Mouse (Mus musculus): ENCODE measurements at regions not wholly inside any gene's neighbourhood (a gene's known extent, or its start where the extent isn't known, plus 50 kb on each side); places are given as distances from the start of the nearest gene placed in this dataset.
A peak's percentile ranks its signal among the peaks of the same experiment; 100 is the strongest.

GRCm38 (mm10) chr3:143674446-143674845, 530.6 kb downstream of the Lmo4 start:
- Histone ChIP-seq H3K4me1 (ENCODE audit: control insufficient read depth, insufficient read depth, low read length) (no peaks in the 10 kb centered on the region), H3K27ac (ENCODE audit: low read length) (no peak overlapping the region), H3K36me3 (ENCODE audit: control insufficient read depth, insufficient read depth) (no peaks in the 10 kb centered on the region), H3K9me3 (replicated peaks; ENCODE audit: control insufficient read depth, low read length) (no peaks in the 10 kb centered on the region), H3K4me3 (ENCODE audit: low read length) (no peak overlapping the region), H3K9ac (ENCODE audit: low read length) (no peak overlapping the region), H3K27me3 (ENCODE audit: control insufficient read depth, insufficient read depth, low read length) (no peaks in the 10 kb centered on the region), H3K4me2 (ENCODE audit: low read depth, low read length) (no peak overlapping the region)
- WGBS: 82% methylated on average over 7 of the region's 7 CpGs
- ATAC-seq (replicated peaks; ENCODE audit: extremely low read depth, insufficient read depth, low FRiP score): no peak

- Histone ChIP-seq H3K4me2 (ENCODE audit: low read depth, low read length) (no peak overlapping the region), H3K9ac (ENCODE audit: low read length) (no peak overlapping the region), H3K9me3 (replicated peaks; ENCODE audit: control insufficient read depth, low read length) (no peaks in the 10 kb centered on the region), H3K27me3 (ENCODE audit: control insufficient read depth, insufficient read depth, low read length) (no peaks in the 10 kb centered on the region), H3K36me3 (ENCODE audit: control insufficient read depth, insufficient read depth) (no peaks in the 10 kb centered on the region), H3K4me3 (ENCODE audit: low read length) (no peak overlapping the region), H3K27ac (ENCODE audit: low read length) (no peak overlapping the region), H3K4me1 (ENCODE audit: control insufficient read depth, insufficient read depth, low read length) (no peaks in the 10 kb centered on the region)
- ATAC-seq (replicated peaks; ENCODE audit: extremely low read depth, insufficient read depth, low FRiP score): no peak
- 82% methylated on average over 5 of the region's 5 CpGs for whole genome bisulfite sequencing
These were observed 542.9 kb downstream of the Lmo4 start for GRCm38 (mm10) chr3:143662041-143662685.

GRCm38 (mm10) chr3:143659421-143659978, 545.5 kb downstream of the Lmo4 start:
- H3K4me3 ChIP-seq (ENCODE audit: low read length): no peak overlapping the region
- H3K9me3 ChIP-seq (replicated peaks; ENCODE audit: control insufficient read depth, low read length): no peaks in the 10 kb centered on the region
- H3K4me2 ChIP-seq (ENCODE audit: low read depth, low read length): no peak overlapping the region
- 74% methylated on average over 8 of the region's 8 CpGs for WGBS
- no peak for ATAC-seq (replicated peaks; ENCODE audit: extremely low read depth, insufficient read depth, low FRiP score)
- no peaks in the 10 kb centered on the region for H3K36me3 ChIP-seq (ENCODE audit: control insufficient read depth, insufficient read depth)
- H3K4me1 ChIP-seq (ENCODE audit: control insufficient read depth, insufficient read depth, low read length): no peaks in the 10 kb centered on the region
- H3K27ac ChIP-seq (ENCODE audit: low read length): no peak overlapping the region
- H3K9ac ChIP-seq (ENCODE audit: low read length): no peak overlapping the region
- H3K27me3 ChIP-seq (ENCODE audit: control insufficient read depth, insufficient read depth, low read length): no peaks in the 10 kb centered on the region

GRCm38 (mm10) chr3:143647237-143647636, 557.8 kb downstream of the Lmo4 start:
- Histone ChIP-seq H3K36me3 (ENCODE audit: control insufficient read depth, insufficient read depth) (no peaks in the 10 kb centered on the region), H3K4me3 (ENCODE audit: low read length) (no peak overlapping the region), H3K9ac (ENCODE audit: low read length) (no peak overlapping the region), H3K4me1 (ENCODE audit: control insufficient read depth, insufficient read depth, low read length) (peaks cover 6% of the 10 kb centered on the region), H3K4me2 (ENCODE audit: low read depth, low read length) (no peak overlapping the region), H3K9me3 (replicated peaks; ENCODE audit: control insufficient read depth, low read length) (no peaks in the 10 kb centered on the region), H3K27me3 (ENCODE audit: control insufficient read depth, insufficient read depth, low read length) (no peaks in the 10 kb centered on the region), H3K27ac (ENCODE audit: low read length) (no peak overlapping the region)
- 76% methylated on average over 2 of the region's 2 CpGs for WGBS
- ATAC-seq (replicated peaks; ENCODE audit: extremely low read depth, insufficient read depth, low FRiP score): no peak

- H3K27me3 ChIP-seq (ENCODE audit: control insufficient read depth, insufficient read depth, low read length): no peaks in the 10 kb centered on the region
- no peak overlapping the region for H3K4me3 ChIP-seq (ENCODE audit: low read length)
- peaks cover 6% of the 10 kb centered on the region for H3K4me1 ChIP-seq (ENCODE audit: control insufficient read depth, insufficient read depth, low read length)
- no peaks in the 10 kb centered on the region for H3K36me3 ChIP-seq (ENCODE audit: control insufficient read depth, insufficient read depth)
- no peak overlapping the region for H3K27ac ChIP-seq (ENCODE audit: low read length)
- no peaks in the 10 kb centered on the region for H3K9me3 ChIP-seq (replicated peaks; ENCODE audit: control insufficient read depth, low read length)
- no peak overlapping the region for H3K9ac ChIP-seq (ENCODE audit: low read length)
- WGBS: 58% methylated on average over 7 of the region's 7 CpGs
- H3K4me2 ChIP-seq (ENCODE audit: low read depth, low read length): no peak overlapping the region
- ATAC-seq (replicated peaks; ENCODE audit: extremely low read depth, insufficient read depth, low FRiP score): 0 out of 2 replicates have a peak, but pooled peaks have one; percentile 37
These were observed 558.2 kb downstream of the Lmo4 start for GRCm38 (mm10) chr3:143646836-143647235.

- no peaks in the 10 kb centered on the region for H3K36me3 ChIP-seq (ENCODE audit: control insufficient read depth, insufficient read depth)
These were observed 572.0 kb downstream of the Lmo4 start for GRCm38 (mm10) chr3:143633036-143633435.

GRCm38 (mm10) chr3:143631183-143631582, 573.8 kb downstream of the Lmo4 start:
- Histone ChIP-seq H3K36me3 (ENCODE audit: control insufficient read depth, insufficient read depth) (no peaks in the 10 kb centered on the region), H3K4me3 (ENCODE audit: low read length) (no peak overlapping the region), H3K4me1 (ENCODE audit: control insufficient read depth, insufficient read depth, low read length) (no peaks in the 10 kb centered on the region), H3K27me3 (ENCODE audit: control insufficient read depth, insufficient read depth, low read length) (no peaks in the 10 kb centered on the region; the same call in 1 of the 2 replicates), H3K9me3 (replicated peaks; ENCODE audit: control insufficient read depth, low read length) (no peaks in the 10 kb centered on the region), H3K4me2 (ENCODE audit: low read depth, low read length) (peak overlapping the region; percentile 15; the same call in 1 of the 2 replicates), H3K9ac (ENCODE audit: low read length) (no peak overlapping the region), H3K27ac (ENCODE audit: low read length) (no peak overlapping the region; the same call in 1 of the 2 replicates)
- ATAC-seq (replicated peaks; ENCODE audit: extremely low read depth, insufficient read depth, low FRiP score): no peak
- WGBS: 26% methylated on average over 10 of the region's 10 CpGs

More at GRCm38 (mm10) chr3:143633036-143633435, 572.0 kb downstream of the Lmo4 start:
- Histone ChIP-seq H3K4me3 (ENCODE audit: low read length) (no peak overlapping the region), H3K27me3 (ENCODE audit: control insufficient read depth, insufficient read depth, low read length) (no peaks in the 10 kb centered on the region; the same call in 1 of the 2 replicates), H3K4me2 (ENCODE audit: low read depth, low read length) (no peak overlapping the region), H3K9ac (ENCODE audit: low read length) (no peak overlapping the region), H3K9me3 (replicated peaks; ENCODE audit: control insufficient read depth, low read length) (no peaks in the 10 kb centered on the region), H3K27ac (ENCODE audit: low read length) (no peak overlapping the region), H3K4me1 (ENCODE audit: control insufficient read depth, insufficient read depth, low read length) (no peaks in the 10 kb centered on the region)
- 38% methylated on average over 2 of the region's 2 CpGs for WGBS
- no peak for ATAC-seq (replicated peaks; ENCODE audit: extremely low read depth, insufficient read depth, low FRiP score)

GRCm38 (mm10) chr3:143624906-143625305, 580.1 kb downstream of the Lmo4 start:
- Histone ChIP-seq H3K4me3 (ENCODE audit: low read length) (no peak overlapping the region), H3K9ac (ENCODE audit: low read length) (no peak overlapping the region), H3K27ac (ENCODE audit: low read length) (no peak overlapping the region), H3K4me2 (ENCODE audit: low read depth, low read length) (no peak overlapping the region), H3K27me3 (ENCODE audit: control insufficient read depth, insufficient read depth, low read length) (no peaks in the 10 kb centered on the region), H3K4me1 (ENCODE audit: control insufficient read depth, insufficient read depth, low read length) (no peaks in the 10 kb centered on the region), H3K9me3 (replicated peaks; ENCODE audit: control insufficient read depth, low read length) (no peaks in the 10 kb centered on the region), H3K36me3 (ENCODE audit: control insufficient read depth, insufficient read depth) (no peaks in the 10 kb centered on the region)
- 72% methylated on average over 3 of the region's 3 CpGs for WGBS
- no peak for ATAC-seq (replicated peaks; ENCODE audit: extremely low read depth, insufficient read depth, low FRiP score)

- Histone ChIP-seq H3K27ac (ENCODE audit: low read length) (no peak overlapping the region), H3K4me2 (ENCODE audit: low read depth, low read length) (no peak overlapping the region), H3K9me3 (replicated peaks; ENCODE audit: control insufficient read depth, low read length) (no peaks in the 10 kb centered on the region), H3K4me3 (ENCODE audit: low read length) (no peak overlapping the region), H3K4me1 (ENCODE audit: control insufficient read depth, insufficient read depth, low read length) (no peaks in the 10 kb centered on the region), H3K9ac (ENCODE audit: low read length) (no peak overlapping the region), H3K36me3 (ENCODE audit: control insufficient read depth, insufficient read depth) (no peaks in the 10 kb centered on the region), H3K27me3 (ENCODE audit: control insufficient read depth, insufficient read depth, low read length) (no peaks in the 10 kb centered on the region)
- WGBS: 79% methylated on average over 3 of the region's 3 CpGs
- ATAC-seq (replicated peaks; ENCODE audit: extremely low read depth, insufficient read depth, low FRiP score): no peak
These were observed 582.7 kb downstream of the Lmo4 start for GRCm38 (mm10) chr3:143622275-143622674.
